Mouse (Mus musculus): Measurements from ENCODE around the gene Myocd.

DNA sequence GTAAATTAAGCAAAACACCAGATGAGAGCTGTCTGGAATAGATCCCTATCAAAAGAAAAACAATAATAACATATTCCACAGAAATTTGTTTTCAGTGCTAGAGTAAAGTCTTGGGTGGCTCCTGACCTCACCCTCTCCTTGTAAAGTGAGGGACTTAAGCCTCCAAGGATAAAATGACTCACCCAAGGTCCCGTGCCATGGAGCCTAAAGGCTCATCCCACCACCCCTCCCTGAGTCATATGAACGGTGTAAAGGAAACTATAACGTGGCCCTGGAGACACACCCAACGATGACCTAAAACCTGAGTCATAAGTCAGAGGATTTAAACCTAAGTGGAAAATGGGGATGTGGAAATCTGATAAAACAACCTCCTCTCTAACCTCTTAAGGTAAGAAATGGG is 141.1 kb downstream of the Myocd start:
- no peak for TF ChIP-seq CTCF (IDR thresholded peaks at IDR 0.05; ENCODE audit: low read depth)
- no peak for TF ChIP-seq EP300 (optimal IDR thresholded peaks at IDR 0.05)
